Mouse (Mus musculus) spleen, adult 2 months (tissue): ENCODE data around the gene Ets1.

Experiments
- CTCF ChIP-seq: fragments of 200-500 bp; IDR thresholded peaks from 2 replicates; pipeline ENCODE4 v1.5.1; 2011; ENCODE audit warnings: mild to moderate bottlenecking, inconsistent platforms; ENCODE audit not compliant: insufficient read depth, insufficient read length, insufficient replicate concordance; ENCODE audit errors: extremely low read depth
- POLR2A ChIP-seq: fragments of 200-500 bp; IDR thresholded peaks from 2 replicates; pipeline ENCODE4 v1.6.1; 2011; ENCODE audit warnings: low read depth, low read length, inconsistent platforms

- no peak for TF ChIP-seq CTCF
- no peak for TF ChIP-seq POLR2A
Measured at GRCm38 (mm10) chr9:32596366-32596765, 39.7 kb upstream of the Ets1 start.
